Mouse (Mus musculus) left cerebral cortex, adult 2 months (tissue): ENCODE data around the gene Ybx2. TPM values are rescaled to one million over a fixed set of nuclear protein-coding genes. Genes with fewer than 3 reads are reported as not detected.

Experiments used
- DNase-seq, 2 experiments: peaks; one replicate each; pipeline ENCODE4 v3.0.0; 2021 to 2022; ENCODE audit warnings: low spot score in 2 of 2, mixed read lengths in 1 of 2; ENCODE audit errors: extremely low spot score in 1 of 2
- H3K27ac ChIP-seq: fragments of 200-600 bp; 2 replicates; pipeline ENCODE4 v1.8.1; 2022
- H3K4me3 ChIP-seq: fragments of 200-600 bp; 2 replicates; pipeline ENCODE4 v1.8.1; 2022
- CTCF ChIP-seq: fragments of 200-600 bp; IDR thresholded peaks from 2 replicates; pipeline ENCODE4 v1.8.1; 2022; ENCODE audit warnings: antibody characterized with exemption, mild to moderate bottlenecking, moderate library complexity
- intact Hi-C: fragments of 180-260 bp; cut with DNase I; formaldehyde crosslinking; loops from one replicate; pipeline ENCODE4 v1.15.1; 2025
- long read RNA-seq, 2 experiments: library from polyadenylated mRNA; stranded (forward); transcript quantifications; one replicate each; pipeline ENCODE4 v2.0.0; 2021; ENCODE audit warnings: borderline mapping rate in 2 of 2
- total RNA-seq, 2 experiments: library from RNA; stranded (reverse); gene quantifications; 2 replicates each; pipeline ENCODE4 v1.2.3; 2021

The Ybx2 gene
- total RNA-seq: 1 to 10 TPM; 9.9 to 10.0 TPM
- long read RNA-seq, experiment 1, partial matches to known transcripts: 2 of 3 reads
- long read RNA-seq, experiment 1, other reads (novel, unspliced or antisense): 1 of 3 reads
- long read RNA-seq, experiment 2, partial matches to known transcripts: 1 of 5 reads
- long read RNA-seq, experiment 2, other reads (novel, unspliced or antisense): 4 of 5 reads

DNA sequence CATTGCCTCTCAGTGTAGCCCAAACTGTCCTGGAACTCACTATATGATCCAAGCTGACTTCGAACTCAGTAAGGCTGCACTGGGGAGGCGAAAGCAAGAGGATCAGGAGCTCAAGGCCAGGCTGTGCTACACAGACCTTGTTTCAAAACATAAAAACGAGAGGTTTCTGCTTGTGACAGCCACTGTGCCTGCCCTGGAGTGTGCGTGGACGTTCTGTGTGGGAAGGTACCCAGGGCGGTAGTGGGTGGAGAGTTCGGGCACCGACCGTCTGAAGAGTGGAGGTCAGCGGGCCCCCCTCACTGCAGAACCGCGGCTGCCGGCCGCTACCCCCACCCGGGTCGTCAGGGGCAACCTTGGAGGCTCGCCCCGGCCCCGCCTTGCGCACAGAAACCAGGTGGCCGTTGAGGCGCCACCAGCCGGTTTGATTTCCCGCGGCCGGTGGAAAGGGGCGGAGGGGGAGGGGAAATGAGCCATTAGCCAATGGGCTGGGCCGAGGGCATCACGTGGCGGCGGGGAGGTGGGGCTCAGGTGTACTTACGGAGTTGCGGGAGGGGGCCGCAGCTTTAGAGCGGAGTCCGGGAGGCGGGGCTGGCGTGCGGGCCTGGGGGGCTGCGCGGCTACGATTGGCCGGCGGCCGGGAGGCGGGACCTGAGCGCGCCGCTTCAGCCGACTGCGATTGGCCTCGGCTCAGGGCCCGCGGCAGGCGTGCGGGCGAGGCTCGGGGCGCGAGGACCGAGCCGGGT, at the start of gene Ybx2:
Gene Ybx2, plus strand, starts transcription at position 660 of the 743 bp plus-strand sequence.
- H3K4me3 ChIP-seq: peak within 1 kb of the TSS; percentile 47
- DNase-seq: peak; percentile 85 to 88
- TF ChIP-seq CTCF: no peak
- intact Hi-C loops: loop anchor here (2.0 kb wide), 2 partner anchors 45 to 277 kb away; partner anchors contain the start of genes Ctdnep1 and Slc16a11
- no peak within 1 kb of the TSS for H3K27ac ChIP-seq

DNA sequence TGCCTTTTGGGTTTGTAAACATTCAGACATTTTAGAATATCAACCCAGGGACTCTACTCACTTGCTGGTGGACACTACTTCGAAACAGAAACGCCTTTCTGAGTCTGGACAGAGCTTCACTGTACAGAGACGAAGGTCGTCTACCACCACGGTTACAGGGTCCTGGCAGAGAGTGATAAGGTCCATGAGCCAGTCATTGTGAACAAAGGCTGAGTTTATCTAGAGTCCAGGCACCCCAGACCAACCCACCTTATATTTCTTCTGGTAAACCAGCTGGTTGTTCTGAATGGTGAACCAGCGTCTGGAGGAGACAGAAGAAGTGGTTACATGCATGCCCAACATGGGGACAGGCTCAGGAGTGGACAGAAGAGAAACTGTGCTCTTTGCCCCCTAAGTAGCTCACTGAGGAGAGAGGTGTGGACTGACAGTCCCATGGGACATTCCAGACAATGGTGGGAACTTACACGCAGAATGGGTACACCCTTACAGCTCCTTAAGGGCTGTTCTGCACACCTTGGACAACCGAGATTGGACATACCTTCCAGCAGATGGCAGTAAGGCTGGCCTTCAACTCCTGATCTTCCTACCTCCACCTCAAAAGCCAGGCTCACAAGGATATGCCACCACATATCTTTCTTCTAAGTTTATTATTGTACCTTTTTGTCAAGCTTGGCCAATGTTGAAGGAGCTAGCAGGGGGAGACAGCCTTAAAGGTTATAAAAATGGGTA, 48.5 kb upstream of the Ybx2 start:
- intact Hi-C loops: no loop called here
- Histone ChIP-seq H3K27ac (no peak overlapping the region), H3K4me3 (no peak overlapping the region)
- DNase-seq: no peak
- TF ChIP-seq CTCF: peak; percentile 7

DNA sequence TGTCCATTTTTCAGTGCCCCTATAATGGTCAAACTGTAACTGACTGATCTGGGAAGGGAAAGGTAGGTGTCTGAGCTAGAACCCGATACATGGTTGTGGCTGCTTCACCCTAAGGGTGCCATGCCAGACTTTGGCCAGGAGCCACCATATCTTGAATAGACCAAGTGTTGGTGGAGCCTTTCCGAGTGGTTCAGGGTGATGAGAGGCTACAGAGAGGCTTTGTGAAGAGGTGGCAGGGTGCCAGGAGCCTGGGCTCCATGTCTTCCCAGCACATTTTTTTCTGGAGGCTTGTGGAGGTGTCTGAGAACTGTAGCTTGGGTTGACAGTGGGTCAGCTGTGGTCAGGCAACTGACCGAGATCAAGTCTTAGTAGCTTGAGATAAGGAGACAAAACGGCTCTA, 44.1 kb upstream of the Ybx2 start:
- intact Hi-C loops: no loop called here
- H3K27ac ChIP-seq: no peak overlapping the region
- no peak for DNase-seq
- no peak overlapping the region for H3K4me3 ChIP-seq
- TF ChIP-seq CTCF: no peak

- H3K27ac ChIP-seq: no peak overlapping the region
- intact Hi-C loops: no loop called here
- DNase-seq: no peak
- no peak overlapping the region for H3K4me3 ChIP-seq
- no peak for TF ChIP-seq CTCF
These were observed 40.9 kb upstream of the Ybx2 start for GRCm38 (mm10) chr11:69894671-69895070.

- DNase-seq: no peak
- no peak for TF ChIP-seq CTCF
- intact Hi-C loops: no loop called here
- Histone ChIP-seq H3K4me3 (no peak within 1 kb of the TSS), H3K27ac (no peak within 1 kb of the TSS)
These were observed 40.3 kb upstream of the Ybx2 start, which contains the start of gene Acap1 for GRCm38 (mm10) chr11:69895291-69895690. Gene Acap1 (minus strand): TSS chr11:69895539.

GRCm38 (mm10) chr11:69899870-69900269, 35.7 kb upstream of the Ybx2 start:
- Histone ChIP-seq H3K27ac (no peak overlapping the region), H3K4me3 (no peak overlapping the region)
- DNase-seq: no peak
- intact Hi-C loops: loop anchor here (2.0 to 5.0 kb wide), 3 partner anchors 19 to 217 kb away; partner anchors contain the start of genes Kctd11, Nlgn2, Senp3 and Tmem256
- TF ChIP-seq CTCF: no peak

DNA sequence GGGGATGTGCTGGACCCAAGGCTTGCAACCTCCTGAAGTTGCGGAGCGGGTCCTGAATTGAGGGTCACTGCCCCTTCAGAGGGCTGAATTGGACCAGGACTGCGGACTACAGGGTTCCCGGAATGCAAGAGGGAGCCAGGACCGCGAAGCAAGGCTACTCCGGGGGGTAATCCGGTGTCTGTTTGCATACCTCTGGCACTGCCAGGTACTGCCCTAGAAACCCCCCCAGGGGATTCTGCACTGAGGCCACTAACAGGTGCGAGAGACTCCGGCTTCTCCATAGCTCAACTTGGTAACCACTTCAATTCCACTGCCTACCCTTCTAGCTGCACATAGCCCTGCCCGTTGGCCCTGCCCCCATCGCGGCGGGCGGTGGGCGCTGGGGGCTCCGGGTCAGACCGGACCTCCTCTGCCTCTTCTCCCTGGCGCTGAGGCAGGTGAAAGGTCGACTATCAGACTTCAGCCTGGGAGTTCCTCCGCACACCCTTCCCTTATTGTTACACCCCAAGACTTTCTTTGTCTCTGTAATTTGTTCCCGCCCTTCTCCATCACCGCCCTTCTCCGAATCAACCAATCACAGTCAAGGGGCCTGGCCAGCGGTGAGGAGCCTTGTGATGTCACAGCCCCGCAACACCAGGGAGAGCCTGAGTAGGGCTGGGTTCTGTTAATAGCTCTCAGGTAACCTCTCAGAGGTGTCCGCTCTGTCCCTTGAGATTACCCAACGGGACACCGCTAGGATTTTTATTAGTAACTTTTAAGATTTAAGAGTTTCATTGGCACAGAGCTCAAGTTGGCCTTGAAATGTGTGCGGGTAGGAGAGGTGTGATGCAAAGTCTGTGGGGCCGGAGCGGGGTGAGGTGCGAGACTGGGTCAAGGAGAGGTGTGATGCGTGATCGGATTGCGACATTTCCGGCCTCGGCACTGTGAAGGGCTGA, 34.9 kb upstream of the Ybx2 start, which contains the start of the genes 2810408A11Rik and Neurl4:
Gene 2810408A11Rik, minus strand, starts transcription at position 517 of the 935 bp plus-strand sequence.
Gene Neurl4, plus strand, starts transcription at position 602 of the 935 bp plus-strand sequence.
- H3K27ac ChIP-seq: peak within 1 kb of the TSS; percentile 95
- no peak for TF ChIP-seq CTCF
- peak; percentile 84 to 86 for DNase-seq
- H3K4me3 ChIP-seq: peak within 1 kb of the TSS; percentile 79
- intact Hi-C loops: loop anchor here (2.0 to 5.0 kb wide), 3 partner anchors 20 to 218 kb away; partner anchors contain the start of genes Kctd11, Nlgn2, Senp3 and Tmem256

DNA sequence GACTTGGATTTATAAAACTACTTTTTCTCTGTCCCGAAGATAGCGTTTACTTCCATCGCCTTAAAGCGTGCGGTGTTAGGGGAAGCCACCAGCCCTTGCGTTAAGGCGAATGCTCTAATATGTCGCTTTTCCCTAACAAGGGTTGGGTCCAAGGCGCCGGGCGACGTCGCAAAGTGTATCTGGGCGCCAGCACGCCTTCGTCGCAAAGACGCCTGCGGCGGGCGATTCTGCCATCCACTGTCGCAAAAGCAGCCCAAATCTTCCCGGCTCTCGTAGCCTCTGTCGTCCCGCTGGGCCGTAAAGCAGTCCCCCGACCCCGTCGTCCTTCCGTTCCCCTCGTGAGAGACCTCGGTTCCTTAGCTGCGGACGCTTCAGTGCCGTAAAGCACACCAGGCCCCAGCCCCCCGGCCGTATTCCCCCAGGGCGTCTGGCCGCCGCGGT, 34.2 kb upstream of the Ybx2 start:
- intact Hi-C loops: loop anchor here (2.0 to 5.0 kb wide), 3 partner anchors 21 to 219 kb away; partner anchors contain the start of genes Kctd11, Nlgn2, Senp3 and Tmem256
- Histone ChIP-seq H3K27ac (peak overlapping the region; percentile 95), H3K4me3 (peak overlapping the region; percentile 79)
- TF ChIP-seq CTCF: no peak
- peak; percentile 95 to 97 for DNase-seq

GRCm38 (mm10) chr11:69901993-69902392, 33.6 kb upstream of the Ybx2 start:
- no peak for DNase-seq
- intact Hi-C loops: loop anchor here (2.0 to 5.0 kb wide), 3 partner anchors 21 to 219 kb away; partner anchors contain the start of genes Kctd11, Nlgn2, Senp3 and Tmem256
- Histone ChIP-seq H3K27ac (peak overlapping the region; percentile 95), H3K4me3 (peak overlapping the region; percentile 79)
- TF ChIP-seq CTCF: no peak

GRCm38 (mm10) chr11:69902972-69903371, 32.6 kb upstream of the Ybx2 start:
- Histone ChIP-seq H3K27ac (no peak overlapping the region), H3K4me3 (peak overlapping the region; percentile 79; the same call in 1 of the 2 replicates)
- no peak for TF ChIP-seq CTCF
- intact Hi-C loops: loop anchor here (5.0 kb wide), 1 partner anchor 66 kb away; the partner anchor contains the start of genes Nlgn2 and Tmem256
- no peak for DNase-seq
